Mouse (Mus musculus) telencephalon, adult 2 months (tissue): ENCODE results near the gene Cntn1.

Experiments used
- DNase-seq: peaks from one replicate; pipeline ENCODE4 v3.0.0-alpha.2; 2011; ENCODE audit warnings: low read depth, low spot score

Gene Cntn1

GRCm38 (mm10) chr15:92137026-92137425 is 86.1 kb downstream of the Cntn1 start:
- peak; percentile 42 for DNase-seq

DNA sequence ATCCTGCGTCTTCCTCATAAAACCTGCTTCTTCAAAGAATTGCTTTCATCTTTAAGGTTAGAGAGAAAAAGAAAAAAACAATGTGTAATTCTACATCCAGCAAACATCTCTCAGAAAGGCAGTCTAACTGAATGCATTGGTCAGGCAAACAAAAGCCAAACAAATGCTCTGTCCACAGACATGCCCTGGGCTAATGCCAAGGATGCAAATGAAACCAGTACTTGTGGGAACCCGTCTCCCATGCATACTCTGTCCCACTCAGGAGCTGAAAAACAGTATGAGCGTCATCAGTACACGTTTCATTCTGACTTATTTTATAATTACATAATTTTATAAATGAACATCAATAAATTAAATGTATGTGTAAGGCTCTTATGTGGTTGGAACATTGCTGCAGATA is 91.0 kb downstream of the Cntn1 start:
- DNase-seq = no peak

GRCm38 (mm10) chr15:92154921-92155320 is 104.0 kb downstream of the Cntn1 start:
- no peak for DNase-seq

DNA sequence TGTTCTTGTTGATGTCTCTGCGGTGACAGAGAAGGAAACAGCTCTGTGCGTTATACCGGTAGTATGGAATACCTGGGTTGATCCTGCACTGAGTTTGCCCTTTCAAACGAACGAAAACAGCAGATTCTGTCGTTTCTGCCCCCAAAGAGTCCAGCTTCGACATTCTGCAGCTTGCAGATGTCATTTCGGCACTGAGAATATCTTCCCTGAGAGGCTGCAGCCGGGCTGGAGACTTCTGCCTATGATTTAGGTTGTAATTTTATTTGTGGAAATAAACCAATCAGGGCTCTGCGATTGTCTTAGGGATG is 109.8 kb downstream of the Cntn1 start:
- DNase-seq = peak; percentile 17

DNA sequence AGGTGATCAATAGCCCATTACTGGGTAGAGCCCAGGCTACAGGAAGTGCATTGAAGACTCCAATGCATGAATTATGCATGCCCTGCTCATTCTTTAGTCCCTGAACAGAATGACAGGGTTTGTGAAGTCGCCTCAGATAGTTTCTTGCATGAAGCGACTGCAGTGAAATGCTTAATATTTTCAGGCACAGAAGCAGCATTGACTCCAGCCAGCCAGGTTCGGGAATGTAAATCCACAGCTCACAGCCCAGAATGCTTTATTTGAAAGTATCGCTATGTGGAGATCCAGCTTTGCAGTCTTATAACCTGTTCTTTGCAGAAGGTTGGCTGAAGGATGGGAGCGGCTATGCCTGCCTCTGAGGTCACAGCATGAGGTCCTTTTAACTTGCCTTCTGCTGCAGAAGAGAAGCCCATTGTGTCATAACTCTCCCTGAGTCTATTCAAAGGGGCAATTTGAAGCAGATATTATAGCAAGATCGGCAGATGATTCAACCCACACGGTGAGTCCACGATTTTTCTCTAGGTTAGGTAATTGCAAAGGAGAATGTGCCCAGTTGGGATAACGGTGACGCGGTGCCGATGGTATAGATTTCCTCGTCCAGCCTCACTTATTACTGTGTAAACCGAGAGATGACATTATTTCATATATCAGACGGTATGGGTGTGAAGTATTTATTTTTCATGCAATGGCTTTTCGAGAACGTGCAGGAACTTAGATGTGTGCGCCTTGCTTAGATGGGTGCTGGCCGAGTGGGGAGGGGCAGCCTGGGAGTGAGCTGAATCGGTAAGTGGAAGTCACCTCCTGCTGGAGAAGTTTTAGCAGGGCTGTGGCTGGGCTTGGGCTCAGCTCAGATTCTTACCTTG is 110.4 kb downstream of the Cntn1 start:
- peak; percentile 55 for DNase-seq

- no peak for DNase-seq
Measured at GRCm38 (mm10) chr15:92162835-92163234, 111.9 kb downstream of the Cntn1 start.

DNA sequence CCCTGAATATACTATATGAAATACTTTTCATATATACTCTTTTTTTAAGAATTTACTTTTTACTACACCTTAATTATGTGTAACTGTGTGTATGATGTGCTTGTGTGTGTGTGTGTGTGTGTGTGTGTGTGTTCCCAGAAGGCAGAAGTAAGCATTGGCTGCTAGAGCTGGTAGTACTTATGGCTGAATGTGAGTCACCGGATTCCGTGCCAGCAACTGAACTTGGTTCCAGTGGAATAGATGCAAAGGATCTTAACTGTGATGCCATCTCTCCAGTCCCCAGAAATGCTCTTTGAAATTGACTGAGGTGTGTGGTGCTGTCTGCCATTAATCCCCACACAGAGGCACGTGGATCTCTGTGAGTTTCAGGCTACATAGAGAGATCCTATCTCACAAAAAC is 113.2 kb downstream of the Cntn1 start:
- DNase-seq = peak; percentile 66

DNA sequence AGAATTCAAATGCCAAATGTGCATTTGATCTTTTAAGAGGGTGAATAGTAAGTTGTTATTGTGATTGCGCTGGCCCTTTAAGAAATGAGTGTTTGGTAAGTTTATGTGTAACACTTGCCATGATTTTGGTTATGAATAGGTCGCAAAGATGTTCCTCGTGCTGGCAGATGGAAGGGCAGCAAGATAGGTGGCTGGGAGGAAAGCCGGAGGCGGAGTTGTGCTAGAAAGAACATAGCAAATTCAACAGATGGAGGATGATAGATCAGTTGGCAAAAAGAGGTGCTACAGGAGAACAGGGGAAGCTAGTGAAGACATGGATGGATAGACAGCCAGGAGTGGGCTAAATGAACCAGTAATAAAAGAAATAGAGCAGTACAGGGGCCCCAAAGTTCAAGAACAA is 115.3 kb downstream of the Cntn1 start:
- peak; percentile 68 for DNase-seq

DNA sequence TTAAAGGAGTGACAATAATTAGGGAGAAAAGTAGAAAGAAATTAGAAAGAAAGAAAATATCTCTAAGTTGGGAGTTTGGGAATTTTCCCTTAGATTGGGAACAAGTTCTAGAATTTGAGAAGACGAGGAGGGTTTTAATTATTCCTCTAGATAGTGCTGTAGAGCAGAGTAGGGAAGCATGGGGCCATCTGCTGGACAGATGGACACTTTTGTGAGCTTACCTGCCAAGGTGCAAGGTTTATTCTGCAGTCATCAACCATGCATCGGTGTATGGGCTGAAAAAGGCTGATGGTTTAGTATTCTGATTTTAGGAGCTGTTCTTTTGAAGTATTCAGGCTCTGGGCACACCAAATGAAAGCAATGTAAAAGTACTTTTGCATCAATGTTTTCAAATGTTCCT is 124.8 kb downstream of the Cntn1 start:
- DNase-seq = no peak

DNA sequence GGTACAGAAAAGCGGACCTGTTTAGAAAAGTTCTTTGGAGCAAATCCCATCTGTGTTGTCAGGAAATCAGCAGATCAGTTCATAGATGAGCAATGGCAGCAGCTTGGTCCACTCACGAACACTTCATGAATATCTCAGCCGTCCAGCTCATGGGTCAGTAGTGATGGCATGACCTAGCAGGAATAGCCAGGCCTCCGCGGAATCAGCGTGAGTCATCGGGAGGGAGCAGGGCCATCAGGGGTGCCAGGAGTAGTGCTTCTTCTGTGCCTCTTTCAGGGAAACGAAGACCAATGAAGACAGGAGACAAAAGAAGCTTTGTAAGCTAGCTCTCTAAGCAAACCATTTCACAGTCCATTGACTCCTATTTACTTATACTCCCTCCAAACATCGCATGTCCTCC is 126.4 kb downstream of the Cntn1 start:
- no peak for DNase-seq

DNA sequence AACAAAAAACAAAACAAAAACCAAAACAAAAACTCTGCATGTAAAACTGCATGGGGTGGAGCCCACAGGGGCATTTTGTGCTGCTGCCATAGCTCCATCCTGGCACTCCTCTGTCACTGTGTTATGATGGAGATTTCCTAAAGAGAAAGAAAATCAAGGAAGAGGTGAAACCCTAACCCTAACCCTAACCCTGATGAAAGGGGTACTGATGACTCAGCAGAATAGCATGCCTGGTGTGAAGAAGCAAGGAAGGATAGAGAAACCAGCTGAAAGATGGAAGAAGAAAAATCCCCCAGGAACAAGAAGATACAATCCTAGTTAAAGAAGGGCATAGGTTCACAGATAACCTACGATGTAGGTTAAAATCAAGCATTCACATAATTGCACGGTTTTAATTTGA is 134.5 kb downstream of the Cntn1 start:
- DNase-seq = no peak

DNA sequence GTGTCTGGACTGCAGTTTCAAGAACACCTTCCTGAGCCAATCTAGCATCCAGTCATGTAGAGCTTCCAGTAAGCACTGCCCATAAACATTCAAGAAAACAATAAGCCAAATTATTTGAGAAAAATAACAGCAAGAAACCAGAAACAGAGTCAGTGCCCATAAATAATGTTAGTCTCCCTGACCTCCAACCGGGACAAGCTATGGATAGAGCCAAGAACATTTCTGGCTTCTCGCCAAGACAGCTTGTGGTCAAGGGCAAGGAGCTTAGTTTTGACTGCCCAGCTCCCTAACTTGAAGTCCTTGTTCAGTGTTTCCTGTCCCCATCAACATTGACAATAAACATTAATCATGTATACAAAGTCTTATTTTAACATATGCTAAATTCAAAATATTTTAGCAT is 139.0 kb downstream of the Cntn1 start:
- DNase-seq = no peak

- no peak for DNase-seq
Measured at GRCm38 (mm10) chr15:92200326-92200985, 149.5 kb downstream of the Cntn1 start.

GRCm38 (mm10) chr15:92206695-92207094 is 155.7 kb downstream of the Cntn1 start:
- no peak for DNase-seq

DNA sequence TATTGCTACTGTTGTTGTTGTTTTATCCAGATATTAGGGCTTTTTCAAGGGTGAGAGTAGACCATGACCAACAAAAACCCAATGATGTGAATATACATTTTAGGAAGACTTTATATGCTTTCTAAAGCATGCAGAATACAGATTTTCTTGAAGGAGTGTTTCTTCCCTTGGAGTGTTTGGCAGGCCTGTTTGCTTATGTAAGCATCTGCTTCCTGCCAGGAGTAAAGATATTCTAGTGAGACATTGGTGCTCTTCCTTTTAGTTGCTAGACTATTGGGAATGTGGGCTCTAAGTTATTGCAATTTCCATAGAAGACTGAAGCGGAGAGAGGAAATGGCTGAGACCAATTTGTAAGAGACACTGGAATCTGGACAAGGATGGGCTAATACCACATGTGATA is 158.8 kb downstream of the Cntn1 start:
- DNase-seq = peak; percentile 72

GRCm38 (mm10) chr15:92210486-92211235 is 159.7 kb downstream of the Cntn1 start:
- DNase-seq = no peak

DNA sequence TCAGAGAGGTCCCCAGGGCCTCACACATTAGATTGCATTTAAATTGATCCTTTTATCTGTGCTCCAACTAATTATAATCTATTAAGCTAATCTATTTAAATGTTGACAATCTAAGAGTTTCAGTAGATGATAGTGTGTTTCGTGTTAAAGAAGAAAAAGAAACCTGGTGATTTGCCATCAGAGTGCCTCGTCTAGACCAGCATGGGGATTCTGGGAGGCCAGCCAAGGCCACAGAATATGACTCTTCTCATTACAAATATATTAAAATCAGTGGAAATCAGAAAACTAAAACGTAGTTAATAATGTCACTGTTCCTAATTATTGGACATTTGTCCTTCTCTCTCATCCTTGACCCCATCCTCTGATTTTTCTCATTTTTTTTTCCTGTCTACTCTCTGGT is 164.9 kb downstream of the Cntn1 start:
- no peak for DNase-seq

- peak; percentile 55 for DNase-seq
Measured at GRCm38 (mm10) chr15:92221446-92221845, 170.5 kb downstream of the Cntn1 start.

DNA sequence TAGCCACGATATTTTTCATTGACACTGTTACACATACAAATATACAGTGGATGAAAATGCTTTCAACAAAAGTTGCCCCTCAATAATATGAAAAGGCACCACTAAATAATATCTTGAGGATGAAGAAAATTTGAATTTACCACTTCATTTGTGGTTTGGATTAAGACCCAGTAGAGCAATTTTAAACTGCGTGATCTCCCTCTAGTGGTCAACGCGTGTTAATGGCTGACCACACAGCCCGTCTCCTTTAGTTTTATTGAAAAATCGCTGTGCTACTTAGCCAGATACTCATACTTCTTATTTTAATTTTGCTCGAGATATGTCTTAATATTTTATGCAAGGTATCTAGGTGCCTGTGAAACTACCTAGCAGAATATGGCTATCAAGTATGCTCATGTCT is 180.4 kb downstream of the Cntn1 start:
- peak; percentile 33 for DNase-seq

DNA sequence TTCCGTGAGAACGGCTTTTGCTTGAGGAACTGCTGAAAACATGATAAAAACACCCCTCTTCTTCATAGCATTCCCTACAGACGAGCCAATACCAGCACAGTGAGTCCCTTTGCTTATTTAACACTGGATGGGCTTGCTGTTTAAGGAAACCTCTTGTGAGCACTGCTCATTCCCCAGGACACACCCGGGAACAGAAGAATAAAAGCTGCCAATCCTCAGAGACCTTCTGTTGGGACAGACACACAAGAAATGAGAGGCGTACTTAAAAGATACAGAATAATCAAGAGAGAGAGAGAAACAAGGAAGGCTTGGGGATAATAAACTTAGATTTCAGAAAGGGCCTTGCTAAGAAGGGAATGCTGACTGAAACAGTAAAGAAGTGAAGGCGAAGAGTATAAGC is 184.9 kb downstream of the Cntn1 start:
- DNase-seq = no peak

GRCm38 (mm10) chr15:92264980-92265707 is 214.2 kb downstream of the Cntn1 start:
- peak; percentile 78 for DNase-seq

GRCm38 (mm10) chr15:92268341-92268740 is 217.4 kb downstream of the Cntn1 start:
- DNase-seq = no peak
